Mouse (Mus musculus) adrenal gland, postnatal 4 days (tissue): ENCODE measurements around the gene Nadk. TPM values are rescaled to one million over a fixed set of nuclear protein-coding genes. Genes with fewer than 3 reads are reported as not detected.
"Not testable (repeated sequence)": the region's sequence is repeated elsewhere in the genome, so short reads cannot be mapped to it uniquely, and the experiment has no call there.

ENCODE experiments used
- DNase-seq, 2 experiments: peaks; one replicate each; pipeline ENCODE4 v3.0.0; 2021 to 2022; ENCODE audit warnings: low spot score in 2 of 2, mixed read lengths in 2 of 2
- total RNA-seq, 2 experiments: library from RNA; stranded (reverse); gene quantifications; 2 replicates each; pipeline ENCODE4 v1.2.3; 2021

Nadk gene
- total RNA-seq, 2 experiments from 2014 or later, result 147 to 160 TPM

GRCm38 (mm10) chr4:155568632-155569370 is 6.6 kb downstream of the Nadk start:
- no peak for DNase-seq

- no peak for DNase-seq
These were observed 7.6 kb downstream of the Nadk start for GRCm38 (mm10) chr4:155569818-155570217.

GRCm38 (mm10) chr4:155570315-155570714 is 8.1 kb downstream of the Nadk start:
- not testable (repeated sequence) for DNase-seq

- DNase-seq, result no peak
These were observed 9.3 kb downstream of the Nadk start for GRCm38 (mm10) chr4:155571442-155571841.

GRCm38 (mm10) chr4:155573155-155573554 is 11.0 kb downstream of the Nadk start:
- no peak for DNase-seq

GRCm38 (mm10) chr4:155573876-155574275 is 11.7 kb downstream of the Nadk start:
- no peak for DNase-seq

GRCm38 (mm10) chr4:155574931-155575330 is 12.8 kb downstream of the Nadk start:
- DNase-seq, result no peak

GRCm38 (mm10) chr4:155575521-155575920 is 13.3 kb downstream of the Nadk start:
- DNase-seq, result no peak

- no peak for DNase-seq
These were observed 15.0 kb downstream of the Nadk start for GRCm38 (mm10) chr4:155577132-155577531.

- DNase-seq, result no peak
These were observed 15.6 kb downstream of the Nadk start for GRCm38 (mm10) chr4:155577741-155578140.

- peak in 1 of 2 experiments; percentile 75 for DNase-seq
These were observed 16.4 kb downstream of the Nadk start for GRCm38 (mm10) chr4:155578336-155579125.

- DNase-seq, result no peak
These were observed 18.2 kb downstream of the Nadk start for GRCm38 (mm10) chr4:155580420-155580819.

- no peak for DNase-seq
These were observed 20.2 kb downstream of the Nadk start for GRCm38 (mm10) chr4:155582279-155582905.

- no peak for DNase-seq
These were observed 27.2 kb downstream of the Nadk start for GRCm38 (mm10) chr4:155589356-155589755.

- DNase-seq, result no peak
These were observed 29.0 kb downstream of the Nadk start for GRCm38 (mm10) chr4:155591012-155591719.

- no peak for DNase-seq
These were observed 31.6 kb downstream of the Nadk start for GRCm38 (mm10) chr4:155593780-155594179.

- no peak for DNase-seq
These were observed 33.6 kb downstream of the Nadk start for GRCm38 (mm10) chr4:155595777-155596176.

- DNase-seq, result no peak
These were observed 34.4 kb downstream of the Nadk start for GRCm38 (mm10) chr4:155596606-155597005.

GRCm38 (mm10) chr4:155598536-155598935 is 36.4 kb downstream of the Nadk start:
- DNase-seq, result no peak

GRCm38 (mm10) chr4:155599901-155600825 is 38.0 kb downstream of the Nadk start:
- DNase-seq, result no peak
